Mouse (Mus musculus) brain, adult 10 weeks (tissue): ENCODE results near the gene Dnal4. TPM values are rescaled to one million over a fixed set of nuclear protein-coding genes. Genes with fewer than 3 reads are reported as not detected.

Experiments used
- polyA plus RNA-seq: library from polyadenylated mRNA; stranded (reverse); fragments of 350-450 nt; fragmentation: Illumina TruSeq; extraction: RNeasy Lipid Tissue Mini Kit (QIAGEN cat#74804); gene quantifications from one replicate; pipeline ENCODE4 v1.2.3, GENCODE M21; 2015; ENCODE audit warnings: low read depth, low replicate concordance

Gene Dnal4
- 61.1 TPM for polyA plus RNA-seq

GRCm38 (mm10) chr15:79777749-79778148, at the start of gene Dnal4:
Dnal4 (minus strand) TSS chr15:79777849.

GRCm38 (mm10) chr15:79804352-79805071, 26.9 kb upstream of the Dnal4 start, which contains the start of gene Nptxr:
Nptxr (minus strand) TSS chr15:79804766.

GRCm38 (mm10) chr15:79741921-79742705, 35.5 kb downstream of the Dnal4 start, which contains the start of gene Sun2:
Sun2 (minus strand) TSS chr15:79742536.

Other genes with a start within 250 kb of the Dnal4 start
- 250 TPM for gene Ddx17, start 231.1 kb downstream of the Dnal4 start, polyA plus RNA-seq
- 1.7 TPM for gene Dmc1, start 172.7 kb downstream of the Dnal4 start, polyA plus RNA-seq
- gene Fam227a, start 118.9 kb downstream of the Dnal4 start, polyA plus RNA-seq: 9.6 TPM
- gene Cby1, start 118.7 kb downstream of the Dnal4 start, polyA plus RNA-seq: 78.2 TPM
- gene Tomm22, start 107.0 kb downstream of the Dnal4 start, polyA plus RNA-seq: 171 TPM
- 63.9 TPM for gene Josd1, start 89.9 kb downstream of the Dnal4 start, polyA plus RNA-seq
- gene Gtpbp1, start 87.0 kb downstream of the Dnal4 start, polyA plus RNA-seq: 36.9 TPM
- gene Sun2, start 35.3 kb downstream of the Dnal4 start, polyA plus RNA-seq: 36.8 TPM
- 308 TPM for gene Nptxr, start 26.9 kb upstream of the Dnal4 start, polyA plus RNA-seq
- gene Npcd, start 56.4 kb upstream of the Dnal4 start, polyA plus RNA-seq: 1.3 TPM
- 200 TPM for gene Cbx6, start 56.8 kb upstream of the Dnal4 start, polyA plus RNA-seq
- gene Apobec3, start 113.8 kb upstream of the Dnal4 start, polyA plus RNA-seq: 3.8 TPM
- gene Cbx7, start 193.3 kb upstream of the Dnal4 start, polyA plus RNA-seq: 52.6 TPM
- 17.7 TPM for gene Pdgfb, start 237.1 kb upstream of the Dnal4 start, polyA plus RNA-seq